Mouse (Mus musculus) fat pad, adult 2 months (tissue): ENCODE measurements around the gene Ackr1.
"Not testable (repeated sequence)": the region's sequence is repeated elsewhere in the genome, so short reads cannot be mapped to it uniquely, and the experiment has no call there.

Experiments used
- DNase-seq: peaks from one replicate; pipeline ENCODE4 v3.0.0-alpha.2; 2011; ENCODE audit warnings: low read depth, low spot score; ENCODE audit errors: extremely low read depth

Ackr1 gene

DNA sequence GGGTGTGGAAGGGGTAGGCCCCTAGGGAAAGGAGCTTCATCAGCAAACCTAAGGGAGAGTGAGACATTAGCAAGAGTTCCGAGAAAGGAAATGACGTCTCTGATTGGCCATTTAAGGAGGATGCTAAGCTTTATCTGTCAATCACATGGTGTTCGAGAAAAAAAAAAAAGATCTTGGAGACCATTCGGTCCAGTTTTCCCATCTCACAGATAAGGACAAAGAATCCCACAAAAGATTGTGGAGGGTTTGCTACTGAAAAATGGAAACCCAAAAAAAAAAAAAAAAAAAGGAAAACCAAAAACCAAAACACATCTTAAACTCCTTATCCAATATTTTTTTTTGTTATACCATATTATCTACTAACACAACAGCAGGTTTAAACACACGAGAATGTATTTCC is 15.6 kb upstream of the Ackr1 start:
- no peak for DNase-seq

DNA sequence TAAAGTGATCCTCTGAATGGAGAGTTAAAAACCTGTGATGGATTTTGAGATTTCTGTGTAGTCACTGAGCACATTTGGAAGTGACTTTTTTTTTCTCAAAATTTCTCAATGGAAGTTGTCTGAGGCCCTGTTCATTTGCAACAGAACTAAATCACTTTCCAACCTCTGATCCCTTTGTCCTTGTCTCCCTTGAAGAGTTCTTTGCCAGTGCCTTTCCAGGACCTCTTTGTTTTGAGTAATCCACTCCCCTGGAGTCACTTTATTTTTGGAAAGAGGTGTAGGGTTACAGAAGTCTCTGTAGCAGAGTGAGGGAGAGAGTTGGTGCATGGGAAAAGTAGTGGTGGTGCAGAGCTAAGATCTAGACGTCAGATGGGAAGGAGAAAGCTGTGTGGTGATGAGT is 15.0 kb upstream of the Ackr1 start:
- DNase-seq, result no peak

DNA sequence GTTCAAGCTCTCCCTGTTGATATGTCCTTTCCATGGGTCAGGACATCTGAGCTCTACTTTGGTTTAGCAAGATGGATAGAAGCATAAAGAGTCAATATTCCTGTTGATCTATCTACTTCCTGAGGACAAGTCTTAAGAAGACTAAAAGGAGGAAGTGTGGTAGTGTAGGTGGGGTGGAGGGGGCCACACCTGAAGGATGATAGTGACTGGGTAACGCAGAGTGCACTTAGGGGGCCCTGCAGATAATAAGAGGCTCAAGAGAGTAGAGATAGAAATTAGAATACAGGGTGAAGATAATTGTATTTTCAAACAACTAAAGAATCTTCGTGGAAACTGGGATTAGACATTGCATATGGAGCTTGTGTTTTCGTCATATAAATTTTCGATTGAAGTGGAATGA is 11.6 kb upstream of the Ackr1 start:
- DNase-seq, result no peak

DNA sequence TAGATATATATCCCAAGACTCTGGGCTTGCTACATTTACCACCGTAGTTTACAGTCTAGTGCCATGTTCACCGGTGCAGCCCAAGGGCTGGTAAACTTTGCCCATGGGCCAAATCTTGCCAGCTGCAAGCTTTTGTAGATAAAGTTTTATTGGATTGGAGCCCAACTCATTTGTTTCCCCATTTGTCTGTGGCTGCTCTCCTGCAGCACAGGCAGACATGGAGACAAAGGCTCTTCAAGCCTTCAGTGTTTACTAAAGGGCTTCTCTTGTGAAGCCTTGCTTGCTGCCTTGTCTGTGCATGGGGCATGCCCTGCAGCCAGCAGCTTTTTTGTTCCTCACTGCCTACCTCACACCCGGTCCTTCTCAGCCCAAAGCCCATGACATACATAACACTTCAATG is 10.4 kb upstream of the Ackr1 start:
- DNase-seq, result no peak

DNA sequence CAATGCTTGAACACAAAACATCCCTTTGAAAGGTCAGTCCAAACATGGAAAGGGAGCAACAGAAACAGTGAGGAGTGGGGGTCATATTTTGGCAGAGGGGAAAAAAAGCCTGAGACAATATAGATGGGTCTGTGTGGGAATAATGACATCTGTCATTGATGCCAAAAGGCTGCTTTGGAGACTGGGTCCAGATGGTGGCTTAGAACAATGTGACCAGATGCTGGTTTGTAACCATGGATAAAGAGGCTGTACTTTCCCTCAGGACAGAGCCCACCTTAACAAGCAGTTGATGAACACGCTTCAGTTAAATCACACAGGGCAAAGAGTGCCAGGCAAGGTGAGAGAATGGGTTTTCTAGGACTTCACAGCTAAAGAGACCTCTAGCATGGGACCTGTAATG is 8.9 kb upstream of the Ackr1 start:
- no peak for DNase-seq

DNA sequence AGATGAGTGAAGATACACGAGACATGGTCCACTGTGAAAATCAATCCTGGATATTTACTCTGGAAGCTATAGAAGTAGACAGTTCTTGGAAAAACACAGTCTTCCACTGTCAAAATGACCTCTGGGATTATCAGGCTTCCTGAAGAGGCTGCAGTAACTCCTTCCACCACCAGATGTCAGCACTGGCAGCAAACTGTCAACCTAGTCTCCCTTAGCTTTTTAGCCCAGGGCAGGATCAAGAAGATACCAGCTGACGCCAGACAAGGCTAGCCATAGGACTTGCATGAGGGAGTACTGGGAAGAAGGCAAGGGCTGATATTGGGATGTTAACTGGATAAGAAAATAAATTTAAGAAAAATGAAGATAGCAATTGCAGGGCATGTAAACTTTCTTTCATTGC is 6.0 kb upstream of the Ackr1 start:
- DNase-seq, result no peak

DNA sequence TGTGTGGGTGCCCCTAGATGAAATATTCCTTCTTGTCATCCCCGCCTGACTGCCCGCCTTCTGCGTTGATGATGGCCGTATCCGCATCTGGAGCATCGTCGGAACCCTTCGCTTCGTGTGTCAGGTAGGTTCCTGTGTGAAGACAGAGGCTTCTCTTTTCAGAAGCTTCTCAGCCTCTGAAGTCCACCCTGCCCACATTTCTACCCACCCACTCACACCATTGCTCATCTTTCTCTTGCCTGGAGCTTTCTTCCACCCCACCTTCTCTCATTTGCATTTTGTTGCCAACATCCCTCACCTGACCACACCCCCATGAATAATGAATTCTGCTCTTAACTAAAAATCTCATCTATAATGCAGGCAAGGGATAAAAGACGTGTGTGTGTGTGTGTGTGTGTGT is 3.5 kb upstream of the Ackr1 start:
- no peak for DNase-seq

DNA sequence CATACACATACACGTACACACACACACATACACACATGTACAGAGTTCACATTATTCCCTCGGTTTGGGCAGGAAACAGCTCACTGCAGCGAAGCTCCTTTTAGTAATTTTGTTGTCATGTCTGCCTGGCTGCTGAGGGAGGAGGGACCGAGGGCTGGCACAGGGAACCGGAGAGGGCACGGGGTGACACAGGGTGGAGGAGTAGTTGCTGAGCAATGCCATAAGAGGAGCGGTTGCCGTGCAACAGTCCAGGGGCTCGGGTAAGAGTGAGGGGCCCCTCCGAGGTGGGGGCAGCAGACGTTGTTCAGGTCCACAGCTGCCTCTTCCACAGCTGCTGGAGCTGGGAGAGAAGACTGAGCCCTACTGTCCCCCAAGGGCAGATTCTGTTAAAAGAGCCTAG is 2.4 kb upstream of the Ackr1 start:
- no peak for DNase-seq

DNA sequence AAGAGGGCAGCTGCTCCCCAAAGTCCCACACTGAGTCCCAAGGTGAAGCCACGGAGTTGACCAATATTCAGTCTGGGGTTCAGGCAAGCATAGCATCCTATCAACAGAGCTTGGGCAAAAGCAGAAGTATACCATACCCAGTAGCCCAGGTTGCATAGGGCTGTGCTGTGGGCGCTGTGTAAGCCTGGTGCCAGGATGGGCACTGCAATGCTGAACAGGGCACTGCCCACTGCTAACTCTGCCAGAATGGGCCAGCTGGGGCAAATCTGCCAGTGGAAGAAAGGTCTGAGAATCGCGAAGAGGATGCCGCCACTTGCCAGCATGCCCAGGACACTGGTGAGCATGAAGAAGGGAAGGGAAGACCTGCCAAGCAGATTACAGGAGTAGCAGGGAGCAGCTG is 1.1 kb downstream of the Ackr1 start:
- DNase-seq, result no peak

DNA sequence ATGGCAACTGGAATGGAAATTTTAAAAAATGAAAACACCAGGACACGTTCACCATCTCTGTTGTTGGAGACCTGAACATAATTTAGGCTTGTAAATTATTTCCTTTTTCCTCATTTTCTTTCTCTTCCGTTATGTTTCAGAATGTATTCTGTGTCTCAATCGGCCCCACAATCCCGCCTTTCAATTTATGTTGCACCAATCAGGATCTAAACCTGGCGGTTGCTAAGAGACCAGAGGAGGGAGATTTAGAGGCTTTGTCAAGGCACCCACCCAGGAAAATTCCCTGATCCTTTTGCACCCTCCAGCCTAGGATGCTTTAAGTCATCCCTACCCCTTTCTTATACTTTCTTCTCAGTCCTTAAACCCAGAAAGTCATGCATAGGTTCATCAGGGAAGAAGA is 3.8 kb downstream of the Ackr1 start:
- no peak for DNase-seq

DNA sequence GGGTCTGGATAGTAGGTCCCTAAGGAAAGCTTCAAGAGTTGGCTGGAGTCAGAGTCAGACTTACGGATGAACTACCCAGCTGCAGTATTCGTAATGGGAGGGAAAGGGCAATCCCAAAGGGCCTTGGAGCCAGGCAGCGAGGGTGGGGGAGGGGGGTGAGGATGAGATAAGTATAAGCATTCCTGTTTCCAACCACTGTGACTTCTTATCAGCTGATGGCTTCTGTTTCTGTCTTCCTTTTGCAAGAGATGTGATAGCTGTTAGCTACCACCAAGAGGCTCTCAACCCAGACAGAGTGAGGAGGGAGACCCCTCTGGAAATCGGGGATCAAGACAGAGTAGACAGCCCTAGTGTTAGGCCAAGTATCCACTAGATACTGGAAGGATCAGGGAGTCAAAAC is 4.4 kb downstream of the Ackr1 start:
- no peak for DNase-seq

DNA sequence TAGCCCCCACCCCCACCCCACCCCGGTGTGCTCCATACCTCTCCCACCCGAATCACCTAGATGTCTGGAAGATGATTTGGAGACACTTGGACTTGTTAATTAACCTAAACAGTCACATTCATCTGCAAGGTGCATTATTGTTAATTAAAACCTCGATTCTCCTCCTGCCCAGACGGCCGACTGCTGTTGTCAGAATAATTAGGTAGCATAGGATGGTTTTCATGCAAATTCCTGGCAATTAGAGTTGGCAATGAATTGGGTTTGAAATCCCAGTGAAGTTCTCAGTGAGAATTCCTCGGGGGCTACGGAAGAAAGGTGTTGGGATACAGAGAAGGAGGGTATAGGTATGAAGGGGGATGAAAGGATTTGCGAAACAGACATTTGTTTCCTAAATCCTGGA is 5.1 kb downstream of the Ackr1 start:
- DNase-seq, result no peak

DNA sequence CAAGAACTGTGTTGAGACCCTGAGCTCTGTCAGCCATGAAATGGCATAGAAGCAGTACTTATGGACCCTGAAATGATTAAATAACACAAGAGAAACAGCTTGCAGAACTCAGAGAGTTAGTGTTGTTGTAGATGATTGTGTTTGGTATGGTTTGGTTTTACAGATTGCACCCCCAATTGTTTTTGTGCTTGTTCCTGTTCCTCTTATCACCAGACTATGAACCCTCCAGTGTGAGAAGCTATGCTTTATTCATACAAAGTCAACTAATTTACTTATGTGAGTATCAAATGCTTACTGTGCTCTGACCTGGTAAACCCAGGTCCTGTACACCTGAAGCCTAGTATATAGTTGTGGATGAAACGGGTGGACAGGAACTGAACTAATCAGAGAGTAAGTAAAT is 7.0 kb downstream of the Ackr1 start:
- no peak for DNase-seq

DNA sequence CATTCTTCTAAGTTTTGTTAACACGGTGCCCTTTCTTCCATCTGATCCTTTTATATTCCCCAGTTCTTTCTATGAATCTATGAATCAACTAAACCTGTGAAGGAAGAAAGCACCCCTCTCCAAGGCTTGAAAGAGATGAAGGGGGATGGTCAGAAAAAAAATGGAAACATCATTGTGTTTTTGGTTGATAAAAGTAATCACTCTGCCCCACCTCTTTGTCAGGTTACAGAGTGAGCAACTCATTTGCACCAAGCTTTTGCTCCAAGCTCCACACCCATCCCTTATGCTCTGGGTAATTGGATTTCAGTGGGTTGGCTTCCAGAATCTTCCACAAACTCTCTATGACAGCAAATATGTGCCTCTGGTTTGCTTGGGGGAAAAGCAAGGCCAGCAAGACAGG is 8.2 kb downstream of the Ackr1 start:
- DNase-seq, result no peak

DNA sequence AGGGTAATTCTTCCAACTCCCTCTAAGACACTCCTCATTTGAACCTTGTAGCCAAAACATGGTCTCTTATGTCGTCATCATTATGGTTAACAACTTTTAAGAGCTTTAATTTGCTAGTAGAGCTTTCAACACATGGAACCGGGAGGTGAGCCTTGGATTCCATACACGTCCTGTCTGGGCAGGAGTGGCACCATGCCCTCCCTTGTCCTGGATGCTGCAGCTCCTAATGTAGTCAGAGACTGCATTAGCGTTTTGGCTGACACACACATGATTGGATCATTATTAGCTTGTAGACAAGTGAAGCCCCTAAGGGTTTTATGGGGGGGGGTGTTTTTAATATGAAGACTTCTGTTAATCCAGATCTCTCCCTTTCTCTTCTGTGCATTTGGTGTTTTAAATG is 8.6 kb downstream of the Ackr1 start:
- no peak for DNase-seq

DNA sequence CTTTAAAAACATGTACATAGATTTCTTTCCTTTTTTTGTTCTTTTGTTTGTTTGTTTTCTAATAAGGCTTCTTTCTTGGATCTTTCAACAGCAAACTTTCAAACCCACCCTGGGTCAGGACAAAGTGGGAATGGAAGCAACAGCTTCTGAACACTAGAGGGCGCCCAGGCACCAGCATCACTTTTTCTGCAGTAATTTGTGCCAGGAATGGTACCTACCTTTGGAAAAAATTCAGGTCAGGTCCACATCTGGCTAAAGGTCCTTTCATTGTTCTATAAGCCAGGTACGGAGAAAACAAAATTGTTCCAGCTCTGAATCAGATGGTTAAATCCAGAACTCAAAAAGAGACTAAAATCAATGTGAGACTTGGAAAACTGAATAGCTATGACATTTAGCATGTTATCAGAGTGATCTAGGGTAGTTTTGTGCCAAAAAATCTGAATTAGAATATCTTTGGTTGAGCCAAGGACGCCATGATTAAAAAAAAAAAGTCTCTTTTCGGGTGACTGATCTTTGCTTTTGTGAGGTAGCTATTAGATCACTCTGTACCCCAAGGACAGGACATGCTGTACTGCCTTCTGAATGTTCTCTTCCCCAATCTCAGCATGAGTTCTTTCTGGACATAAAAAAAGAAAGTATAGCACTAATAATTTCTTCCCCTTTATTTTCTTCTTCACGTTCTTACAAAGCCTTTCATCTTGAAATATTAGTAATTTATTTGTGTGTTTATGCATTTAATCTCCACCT is 9.5 kb downstream of the Ackr1 start:
- DNase-seq, result no peak

DNA sequence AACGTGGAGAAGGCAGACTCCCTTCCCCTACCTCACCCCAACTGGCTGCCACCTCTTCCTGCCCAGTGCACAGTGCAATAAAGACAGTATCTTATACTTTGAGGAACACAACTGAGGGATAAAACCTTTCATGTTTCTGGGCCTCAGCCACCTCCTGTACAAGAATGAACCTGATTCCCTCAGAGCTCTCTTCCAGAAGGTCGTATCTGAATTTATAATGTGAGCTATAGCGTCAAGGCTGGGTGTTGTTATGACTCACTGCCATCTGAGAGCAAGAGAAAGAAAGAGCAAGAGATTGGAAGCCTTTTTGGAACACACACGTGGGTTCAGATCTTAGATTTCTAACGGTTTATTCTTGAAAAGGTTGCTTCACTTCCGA is 11.3 kb downstream of the Ackr1 start:
- no peak for DNase-seq

DNA sequence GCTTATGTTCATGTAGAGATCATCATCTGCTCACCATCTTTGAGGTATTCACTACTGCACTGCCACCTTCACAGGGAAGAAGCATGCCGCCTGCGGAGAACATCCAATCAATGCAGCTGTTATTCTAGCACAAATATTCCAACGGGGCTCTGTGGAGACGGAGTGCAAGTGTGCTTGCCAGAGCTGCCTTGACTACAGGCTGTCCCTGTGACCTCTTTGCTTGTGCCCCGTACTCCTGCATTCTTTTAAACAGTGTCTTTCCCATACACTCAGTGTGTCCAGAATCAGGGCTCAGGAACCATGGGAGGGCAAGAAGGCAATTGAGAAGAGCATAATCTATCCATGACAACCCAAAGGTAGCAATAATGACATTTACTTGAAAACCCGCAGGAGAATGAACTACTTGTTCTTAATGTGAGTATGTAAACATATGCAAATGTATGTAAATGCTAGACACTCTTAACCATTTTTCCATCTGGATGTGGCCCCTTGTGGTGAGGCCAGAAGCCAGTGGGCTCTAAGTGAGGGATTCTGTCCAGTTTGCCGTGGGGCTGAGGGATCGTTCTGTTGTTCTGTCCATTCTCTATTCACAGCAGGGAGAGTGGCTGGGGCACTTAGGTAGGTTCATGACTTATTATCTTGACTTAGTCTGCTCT is 11.8 kb downstream of the Ackr1 start:
- DNase-seq, result no peak

DNA sequence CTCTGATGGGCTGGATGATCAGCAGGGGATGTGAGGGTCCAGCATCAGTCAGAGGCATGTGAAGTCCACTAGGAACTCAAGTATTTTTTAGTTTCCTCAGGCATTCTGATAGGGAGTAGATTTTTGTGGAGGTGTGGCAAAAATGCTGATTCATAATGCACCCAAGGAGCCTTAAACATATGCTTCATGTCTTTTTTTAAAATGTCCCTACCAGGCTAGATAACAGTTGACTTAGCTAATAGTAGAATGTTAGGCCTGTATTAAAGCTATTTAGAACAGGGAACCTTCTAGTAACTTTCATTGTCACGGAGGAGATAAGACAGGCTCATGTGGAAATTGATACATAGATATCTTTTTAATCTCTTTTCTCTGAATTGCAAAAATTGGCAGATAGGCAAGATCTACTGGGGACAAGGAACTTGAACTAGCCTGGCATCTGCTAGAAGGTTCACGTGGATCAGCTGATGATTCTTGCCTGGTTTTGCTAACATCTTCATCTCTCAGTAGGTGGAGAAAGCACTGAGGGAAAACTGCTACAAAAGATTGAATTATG is 15.5 kb downstream of the Ackr1 start:
- DNase-seq, result no peak

DNA sequence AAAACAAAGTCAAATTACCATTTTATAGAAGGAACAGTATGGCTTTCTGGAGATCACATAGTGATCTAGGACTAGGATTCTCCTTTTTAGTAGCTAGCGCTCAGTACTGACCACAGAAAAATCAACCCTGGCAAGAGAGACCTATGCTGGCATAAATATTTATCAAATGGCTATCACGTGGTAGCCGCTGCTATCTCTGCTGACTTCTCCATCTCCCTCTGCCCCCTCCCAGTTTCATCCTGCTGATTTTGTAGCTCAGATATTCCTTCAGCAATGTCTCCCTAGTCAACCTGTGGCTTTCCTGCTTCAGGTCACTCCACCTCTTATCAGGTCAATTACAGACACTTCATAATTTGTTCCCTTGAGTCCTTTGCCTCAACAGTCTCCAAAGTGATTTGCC is 17.8 kb downstream of the Ackr1 start:
- DNase-seq, result no peak

DNA sequence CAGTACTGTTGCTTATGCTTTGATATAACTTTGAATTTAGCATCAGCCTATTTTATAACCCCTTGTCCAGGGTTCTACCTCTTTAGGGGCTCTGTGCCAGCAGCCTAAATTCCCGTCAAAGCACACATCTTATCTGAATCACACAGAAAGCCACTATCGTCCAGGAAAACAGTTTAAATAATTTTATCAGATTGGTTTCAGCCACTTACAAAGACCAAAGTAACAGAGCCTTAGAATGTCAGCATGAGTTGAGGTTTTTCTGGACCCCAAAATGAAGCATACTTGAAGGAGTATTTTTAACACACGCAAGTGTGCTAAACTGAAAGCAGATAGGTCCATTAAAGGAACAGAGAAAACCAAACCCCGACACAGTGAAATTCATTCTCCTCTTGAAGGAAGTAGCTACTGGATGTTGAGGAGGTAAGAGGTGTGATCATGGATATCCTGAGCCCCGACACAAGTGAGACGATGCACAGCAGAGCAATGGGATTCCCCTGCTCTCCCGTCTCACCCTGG is 20.0 kb downstream of the Ackr1 start:
- DNase-seq, result not testable (repeated sequence)

DNA sequence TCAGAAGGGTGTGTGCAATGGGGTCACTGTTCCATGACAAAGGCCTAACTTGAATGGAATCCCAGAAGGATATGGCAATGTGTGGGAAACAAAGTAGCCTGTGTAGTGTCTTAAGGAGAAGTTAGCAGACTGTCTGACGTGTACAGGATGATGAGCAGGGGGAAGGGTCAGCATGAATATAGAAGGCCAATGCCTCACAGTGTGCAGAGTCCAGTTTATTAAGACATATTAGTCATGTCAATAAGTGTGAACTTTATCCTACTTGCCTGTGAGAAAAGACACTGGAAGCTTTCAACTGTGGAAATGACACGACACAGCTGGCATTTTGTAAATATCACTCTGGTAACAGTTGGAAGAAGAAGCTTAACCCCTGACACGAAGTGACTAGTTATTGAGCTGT is 30.8 kb downstream of the Ackr1 start:
- DNase-seq, result not testable (repeated sequence)
